Mouse (Mus musculus) adrenal gland, adult 10 weeks (tissue): ENCODE results near the gene A430078G23Rik. TPM values are rescaled to one million over a fixed set of nuclear protein-coding genes. Genes with fewer than 3 reads are reported as not detected.

Experiments used
- polyA plus RNA-seq: library from polyadenylated mRNA; stranded (reverse); fragments of 350-450 nt; fragmentation: Illumina TruSeq; extraction: RNeasy Lipid Tissue Mini Kit (QIAGEN cat#74804); gene quantifications from one replicate; pipeline ENCODE4 v1.2.3, GENCODE M21; 2014; ENCODE audit warnings: low read depth, low replicate concordance

The A430078G23Rik gene
- polyA plus RNA-seq = not detected

GRCm38 (mm10) chr8:3353189-3353810, at the start of gene A430078G23Rik:
TSS of gene A430078G23Rik (plus strand) at chr8:3353415.

GRCm38 (mm10) chr8:3392771-3393710, 39.8 kb downstream of the A430078G23Rik start, which contains the start of gene Arhgef18:
TSS of gene Arhgef18 (plus strand) at chr8:3393006.

Other genes starting within 250 kb of the A430078G23Rik start
- 138 TPM for gene Insr, start 73.8 kb upstream of the A430078G23Rik start, polyA plus RNA-seq
- 6.4 TPM for gene Arhgef18, start 39.6 kb downstream of the A430078G23Rik start, polyA plus RNA-seq
- 0.82 TPM for gene Pex11g, start 114.3 kb downstream of the A430078G23Rik start, polyA plus RNA-seq
- gene Tex45, start 117.4 kb downstream of the A430078G23Rik start, polyA plus RNA-seq = not detected
- 2.8 TPM for gene Zfp358, start 139.7 kb downstream of the A430078G23Rik start, polyA plus RNA-seq
- 12.9 TPM for gene Mcoln1, start 147.0 kb downstream of the A430078G23Rik start, polyA plus RNA-seq
- 5.8 TPM for gene Pnpla6, start 162.0 kb downstream of the A430078G23Rik start, polyA plus RNA-seq
- gene C330021F23Rik, start 214.6 kb downstream of the A430078G23Rik start, polyA plus RNA-seq = not detected
- gene Camsap3, start 233.9 kb downstream of the A430078G23Rik start, polyA plus RNA-seq = 0.58 TPM